Mouse (Mus musculus): ENCODE measurements around the gene Cstf2t.

DNA sequence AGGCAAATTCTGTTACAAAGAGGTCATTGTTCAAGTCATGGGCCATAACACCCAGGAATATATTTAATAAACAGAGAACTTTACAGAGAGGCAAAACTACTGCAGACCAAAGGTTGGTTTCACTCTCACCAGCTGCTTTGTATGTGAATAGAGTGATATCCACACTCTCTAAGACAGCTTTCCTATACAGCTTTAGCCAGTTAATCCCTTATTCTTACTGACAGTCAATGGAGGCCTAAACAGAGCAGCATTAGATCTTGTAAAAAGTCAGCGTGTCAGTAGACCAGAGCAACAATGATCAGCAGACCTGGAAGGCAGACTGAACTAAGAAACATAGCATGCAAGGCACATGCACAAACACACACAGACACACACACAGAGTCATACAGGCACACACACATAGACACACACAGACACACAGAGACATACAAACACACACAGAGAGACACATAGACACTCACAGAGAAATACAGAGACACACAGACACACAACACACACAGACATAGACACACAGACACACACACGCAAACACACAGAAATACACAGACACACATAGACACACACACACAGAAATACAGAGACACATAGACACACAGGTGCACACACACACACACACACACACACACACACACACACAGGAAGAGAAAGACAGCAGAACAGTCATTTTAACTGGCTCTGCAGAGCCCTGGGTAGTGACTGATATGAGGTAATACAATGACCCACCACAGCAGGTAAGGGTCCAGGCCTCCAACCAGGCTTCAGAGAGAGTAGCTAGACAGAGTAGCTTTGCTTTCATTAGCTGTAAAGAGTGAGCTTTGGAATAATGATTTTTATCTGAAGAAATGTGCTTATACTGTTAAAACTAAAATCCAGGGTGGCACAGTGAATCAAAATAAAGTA lies 41.4 kb upstream of the Cstf2t start:
- TF ChIP-seq CTCF (IDR thresholded peaks at IDR 0.05; ENCODE audit: low read depth, low read length) = no peak
- TF ChIP-seq POLR2AphosphoS5 (IDR thresholded peaks at IDR 0.05; ENCODE audit: insufficient replicate concordance, low read depth, low read length) = no peak
- TF ChIP-seq TAL1 (conservative IDR thresholded peaks at IDR 0.05; ENCODE audit: low read depth, low read length) = no peak
- TF ChIP-seq GATA1 (IDR thresholded peaks at IDR 0.05; ENCODE audit: borderline replicate concordance, low read length) = no peak
- TF ChIP-seq GATA2 (IDR thresholded peaks at IDR 0.05; ENCODE audit: borderline replicate concordance, low read depth, low read length) = no peak

Measured in G1E (cell line).